Mouse (Mus musculus): ENCODE data around the gene Numbl.

DNA sequence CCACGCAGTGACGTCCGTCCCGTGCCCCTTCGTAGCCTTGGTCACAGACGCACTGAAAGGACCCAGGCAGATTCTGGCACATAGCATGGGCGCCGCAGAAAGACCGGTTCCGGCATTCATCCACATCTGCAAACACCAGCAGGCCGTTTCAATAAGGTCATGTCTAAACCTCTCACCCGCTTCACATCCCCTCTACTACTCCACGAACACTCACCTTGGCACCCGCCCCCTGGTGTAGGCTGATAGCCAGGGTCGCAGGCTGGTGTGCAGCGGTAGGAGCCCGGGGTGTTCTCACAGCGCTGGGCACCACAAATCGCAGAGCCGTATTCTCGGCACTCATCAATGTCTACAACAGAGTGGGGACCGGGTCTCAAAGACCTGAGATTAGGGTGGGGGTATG lies 61.2 kb downstream of the Numbl start:
- TF ChIP-seq CTCF (IDR thresholded peaks at IDR 0.05; ENCODE audit: low read depth, low read length), result no peak
- TF ChIP-seq TAL1 (conservative IDR thresholded peaks at IDR 0.05; ENCODE audit: low read depth, low read length), result no peak
- no peak for TF ChIP-seq GATA1 (IDR thresholded peaks at IDR 0.05; ENCODE audit: borderline replicate concordance, low read length)
- no peak for TF ChIP-seq POLR2AphosphoS5 (IDR thresholded peaks at IDR 0.05; ENCODE audit: insufficient replicate concordance, low read depth, low read length)

Measured in G1E (cell line).